Mouse (Mus musculus) frontal cortex, postnatal 10 days (tissue): ENCODE measurements at regions not wholly inside any gene's neighbourhood (a gene's known extent, or its start where the extent isn't known, plus 50 kb on each side); places are given as distances from the start of the nearest gene placed in this dataset.

ENCODE experiments used
- DNase-seq, 2 experiments: peaks; one replicate each; pipeline ENCODE4 v3.0.0; 2022; ENCODE audit warnings: low spot score in 2 of 2, mixed read lengths in 1 of 2

DNA sequence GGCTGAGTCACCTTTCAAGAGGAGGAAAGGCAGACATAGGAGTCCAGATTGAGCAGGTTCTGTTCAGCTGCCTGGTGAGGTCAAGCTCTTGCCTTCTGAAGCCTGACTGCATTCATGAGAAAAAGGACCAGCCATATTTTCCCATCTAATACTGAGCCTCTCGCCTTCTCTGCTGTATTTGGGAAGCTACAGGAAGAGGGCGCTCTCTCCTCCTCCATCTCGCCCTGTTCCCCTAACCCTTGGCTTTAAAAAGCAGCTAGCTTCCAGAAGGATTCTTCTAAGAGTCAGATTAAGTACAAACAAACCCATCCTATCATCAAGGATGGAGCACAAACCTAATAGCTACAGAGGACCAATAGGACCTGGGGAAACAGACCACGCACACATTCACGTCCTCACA is 98.3 kb downstream of the Foxb1 start:
- DNase-seq, result no peak

DNA sequence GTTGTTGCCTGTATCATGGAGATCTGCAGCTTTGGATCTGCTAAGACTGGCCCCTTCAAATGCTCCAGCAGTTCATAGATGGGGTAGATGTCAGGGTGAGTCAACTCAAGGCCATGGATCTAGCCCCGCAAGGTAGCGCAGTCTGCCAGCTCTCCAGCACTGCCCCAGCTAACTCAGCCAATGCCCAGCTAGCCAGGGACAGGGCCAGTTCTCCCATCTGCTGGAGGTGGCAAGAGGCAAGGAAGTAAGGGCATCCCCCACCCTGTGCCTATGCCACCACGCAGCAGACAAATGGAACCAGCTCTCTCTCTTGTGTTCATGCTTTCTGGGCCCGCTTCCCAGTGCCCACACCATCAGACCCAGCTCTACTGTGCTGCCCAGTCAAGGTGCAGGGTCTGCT is 102.5 kb downstream of the Foxb1 start:
- DNase-seq, result no peak

DNA sequence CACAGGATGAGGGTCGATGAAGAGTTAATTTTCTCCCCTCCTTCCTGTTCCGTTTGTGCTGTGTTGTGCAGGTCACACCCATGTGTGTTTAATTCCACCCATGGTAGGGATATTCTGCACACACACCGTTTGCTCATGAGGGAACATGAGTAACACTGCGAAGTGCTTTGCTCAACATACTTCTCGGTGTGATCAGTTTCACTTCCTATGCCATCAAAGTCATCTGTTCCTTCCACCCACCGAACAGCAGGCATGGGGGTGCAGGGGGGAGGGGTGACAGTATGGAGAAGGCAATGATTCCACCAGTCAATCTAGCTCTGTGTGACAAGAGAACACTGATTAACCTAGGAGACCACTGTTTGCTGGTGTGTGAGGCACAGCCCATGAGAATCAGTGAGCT is 104.7 kb downstream of the Foxb1 start:
- DNase-seq, result no peak

DNA sequence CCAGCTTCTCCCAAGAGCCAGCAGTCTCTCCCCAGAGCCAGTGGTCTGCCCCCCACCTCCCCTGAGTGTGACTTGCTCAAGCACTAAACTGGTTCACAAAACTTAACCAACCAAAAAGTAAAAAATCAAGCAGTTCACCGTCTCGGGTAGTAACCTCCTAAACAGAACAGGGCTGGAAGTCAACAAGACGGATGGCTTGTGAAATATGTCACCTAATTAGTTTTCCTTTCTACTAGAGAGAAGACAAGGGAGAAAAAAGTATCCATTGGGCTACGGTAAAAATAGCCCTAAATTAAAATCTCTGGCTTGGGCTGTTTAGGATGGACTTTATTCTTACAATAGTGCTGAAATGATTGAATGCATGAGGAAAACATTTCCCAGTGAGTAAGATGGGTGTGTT is 108.6 kb downstream of the Foxb1 start:
- no peak for DNase-seq

DNA sequence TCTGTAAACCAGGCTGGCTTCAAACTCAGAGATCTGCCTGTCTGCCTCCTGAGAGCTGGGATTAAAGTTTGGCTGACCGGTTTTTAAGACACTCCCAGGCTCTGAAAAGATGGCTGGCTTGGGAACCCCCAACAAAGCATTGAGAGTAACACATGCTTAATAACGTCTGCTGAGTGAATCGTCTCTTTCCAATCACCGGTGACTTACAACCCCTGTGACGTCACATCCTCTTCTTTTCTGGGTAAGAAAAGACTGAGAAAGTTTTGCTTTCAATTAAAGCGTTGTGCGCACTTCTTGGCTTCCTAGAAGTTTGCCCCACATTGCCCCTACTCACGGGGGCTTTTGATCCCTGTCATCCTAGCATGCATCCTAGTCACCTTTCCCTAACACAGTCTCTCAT is 109.1 kb downstream of the Foxb1 start:
- DNase-seq, result no peak

DNA sequence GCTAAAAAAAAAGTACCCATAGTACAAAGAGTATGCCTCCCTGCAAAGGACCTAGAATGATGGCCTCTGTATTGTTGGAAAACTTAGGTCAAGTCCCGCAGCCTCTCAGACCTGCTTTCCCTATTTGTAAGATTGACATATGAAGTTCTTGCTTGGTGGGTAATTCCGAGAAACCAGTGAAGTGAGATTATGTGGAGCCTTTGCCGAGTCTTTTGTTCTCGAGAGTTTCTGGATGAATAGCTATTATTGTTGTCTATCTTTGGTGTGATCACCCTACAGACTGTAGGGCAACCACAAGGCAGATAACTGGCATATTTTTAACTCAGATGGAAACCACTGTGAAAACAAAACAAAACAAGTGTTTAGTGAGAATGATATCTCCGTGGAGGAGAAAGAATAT is 118.1 kb downstream of the Foxb1 start:
- no peak for DNase-seq

DNA sequence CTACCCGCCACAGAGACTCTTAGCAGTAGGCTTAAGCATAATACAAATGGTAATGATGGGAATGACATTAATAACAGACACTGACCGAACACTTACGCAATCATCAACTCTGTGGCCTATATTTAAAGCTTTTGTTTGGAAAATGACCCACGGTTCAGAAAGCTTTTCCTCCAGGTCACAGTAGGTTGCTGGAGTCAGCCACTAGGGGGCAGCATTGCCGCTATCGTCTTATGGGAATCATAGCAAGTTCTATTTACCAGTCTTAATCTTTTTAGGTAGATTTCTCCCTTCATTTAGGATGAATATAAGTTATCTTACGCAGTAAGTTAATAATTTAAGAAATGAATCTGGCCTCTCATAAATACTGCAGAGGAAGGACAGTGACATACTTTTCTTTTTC is 137.4 kb downstream of the Foxb1 start:
- DNase-seq, result peak in 1 of 2 experiments; percentile 50

DNA sequence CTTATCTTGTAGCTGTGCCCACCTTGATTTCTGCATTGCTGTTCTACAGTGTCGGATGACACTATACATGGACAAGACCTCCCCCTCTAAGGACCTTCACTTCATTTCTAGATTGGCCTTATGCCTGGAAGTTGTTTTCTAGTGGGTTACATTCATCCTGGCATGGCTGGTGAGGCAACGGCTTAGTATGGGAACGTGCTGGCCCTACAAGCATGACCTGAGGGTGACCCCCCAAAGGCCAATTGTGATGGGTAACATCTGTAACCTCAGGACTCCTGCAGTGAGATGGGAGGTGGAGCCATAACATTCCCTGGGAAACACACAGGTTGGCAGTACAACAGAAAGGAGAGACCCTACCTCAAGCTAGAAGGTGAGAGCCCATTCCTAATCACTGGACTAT is 139.7 kb downstream of the Foxb1 start:
- DNase-seq, result no peak

DNA sequence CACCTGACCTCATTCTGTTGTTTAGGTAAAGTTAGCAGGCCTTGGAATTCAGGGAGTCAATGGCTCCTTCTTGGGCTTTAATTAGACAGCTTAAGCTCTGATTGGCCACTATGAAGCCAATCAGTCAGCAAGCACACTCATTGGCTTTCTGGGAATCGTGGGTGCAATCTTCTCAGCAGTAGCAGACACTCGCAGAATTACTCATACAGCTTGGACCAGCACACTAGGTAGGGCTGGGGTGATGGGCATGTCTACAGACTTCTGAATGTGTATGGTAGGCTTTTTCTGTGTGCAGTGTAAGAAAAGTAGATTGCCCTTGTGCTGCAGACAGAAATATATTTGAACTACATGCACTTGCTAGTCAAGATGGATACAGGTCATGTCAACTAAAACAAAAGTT is 143.4 kb downstream of the Foxb1 start:
- no peak for DNase-seq

DNA sequence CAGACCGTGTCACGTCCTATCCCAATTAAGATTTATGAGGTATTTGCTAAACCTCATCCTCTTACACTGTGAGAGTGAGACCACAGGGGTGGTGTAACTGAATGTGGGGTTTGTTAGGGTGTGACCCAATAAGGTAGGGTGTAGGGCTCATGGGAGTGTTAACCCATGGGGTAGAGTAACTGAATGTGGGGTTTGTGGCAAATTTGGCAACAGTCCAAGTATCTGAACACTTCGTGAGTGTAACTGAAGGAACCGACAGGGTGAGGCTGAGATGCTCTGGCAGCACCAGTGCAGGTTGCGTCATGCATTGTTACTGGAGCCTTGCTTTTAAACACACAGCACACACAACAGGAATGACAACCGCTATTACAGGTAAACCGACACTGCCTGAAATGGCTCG is 144.1 kb downstream of the Anxa2 start:
- DNase-seq, result no peak

DNA sequence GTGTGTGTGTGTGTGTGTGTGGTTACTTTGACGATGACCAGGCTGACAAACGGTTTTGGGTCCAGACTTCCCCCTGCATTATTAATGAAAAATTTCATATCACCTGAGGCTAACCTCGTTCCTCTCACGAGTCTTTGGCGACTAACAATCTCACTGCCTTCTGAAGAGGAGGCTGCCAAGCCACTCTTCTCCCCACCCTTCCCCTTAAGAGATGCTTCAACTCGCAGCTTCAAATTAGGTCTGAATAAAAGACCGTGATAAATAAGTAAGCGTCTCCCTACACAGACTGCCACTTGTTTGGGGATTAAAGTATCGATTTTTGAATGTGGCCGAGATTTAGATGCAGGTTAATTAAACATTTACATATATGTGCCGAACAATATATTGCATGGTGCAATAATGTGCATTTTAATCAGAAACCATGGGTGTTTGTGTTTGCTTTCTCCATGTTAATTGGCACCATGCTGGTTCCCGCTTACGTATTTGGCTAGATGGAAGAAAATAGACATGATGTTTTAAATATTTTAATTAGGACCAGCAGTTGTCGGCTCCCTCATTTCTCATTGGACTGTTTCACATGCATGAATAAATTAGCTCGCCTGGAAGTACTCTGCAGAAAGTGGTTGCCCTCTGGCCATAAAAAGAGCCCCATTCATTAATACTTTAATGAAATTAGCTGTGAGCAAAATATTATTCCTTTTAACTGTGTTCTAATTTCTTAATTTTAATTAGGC is 139.1 kb downstream of the Anxa2 start:
- no peak for DNase-seq

DNA sequence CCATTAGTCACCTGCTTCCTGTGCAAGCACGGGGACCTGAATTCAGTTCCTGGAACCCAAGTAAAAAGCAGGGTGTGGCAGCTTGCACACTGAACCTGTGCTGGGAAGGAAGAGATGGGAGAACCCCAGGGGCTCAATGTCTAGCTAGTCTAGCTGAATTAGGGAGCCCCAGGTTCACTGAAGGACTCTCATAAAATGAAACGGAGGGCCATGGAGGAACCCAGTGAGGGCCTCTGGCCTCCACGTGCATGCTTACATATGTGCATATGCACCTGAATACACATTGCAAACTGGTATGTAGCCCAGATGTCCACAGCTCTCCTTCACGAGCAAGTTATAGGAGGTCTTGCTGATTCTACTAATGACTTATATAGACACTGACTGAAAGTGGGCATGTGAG is 135.4 kb downstream of the Anxa2 start:
- no peak for DNase-seq

DNA sequence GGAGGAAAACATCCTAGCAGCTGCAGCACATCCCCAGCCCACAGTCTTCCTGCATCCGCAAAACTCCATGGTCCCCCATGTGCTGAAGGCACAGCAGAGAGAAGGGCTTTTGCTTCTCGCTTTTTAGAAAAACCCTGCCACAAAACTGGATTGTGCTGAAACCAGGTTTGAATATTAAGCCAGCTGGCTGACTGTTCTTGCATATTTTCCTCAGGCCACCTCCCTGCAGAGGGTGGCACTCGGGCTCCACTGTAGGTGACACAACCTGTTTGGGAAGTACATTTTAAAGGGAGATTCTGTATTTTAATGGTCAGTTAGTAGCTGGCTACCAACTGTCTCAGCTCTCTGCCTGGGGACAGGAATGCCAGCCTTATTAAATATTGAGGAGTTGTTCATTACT is 133.7 kb downstream of the Anxa2 start:
- DNase-seq, result no peak

DNA sequence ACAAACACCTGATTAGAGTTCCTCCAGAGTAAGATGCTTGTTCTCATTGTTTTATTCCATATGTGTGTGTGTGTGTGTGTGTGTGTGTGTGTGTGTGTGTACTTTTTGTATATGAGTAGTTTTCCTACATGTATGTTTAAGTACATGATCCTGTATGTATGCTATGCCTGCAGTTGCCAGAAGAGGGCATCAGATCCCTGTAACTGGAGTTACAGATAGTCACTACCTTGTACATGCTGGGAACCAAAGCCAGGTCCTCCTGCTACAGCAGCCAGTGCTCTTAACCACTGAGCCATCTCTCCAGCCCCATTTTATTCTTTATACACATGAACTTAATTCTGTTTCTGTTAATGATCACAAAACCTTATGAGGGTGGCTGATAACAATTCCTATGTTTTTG is 127.8 kb downstream of the Anxa2 start:
- no peak for DNase-seq

DNA sequence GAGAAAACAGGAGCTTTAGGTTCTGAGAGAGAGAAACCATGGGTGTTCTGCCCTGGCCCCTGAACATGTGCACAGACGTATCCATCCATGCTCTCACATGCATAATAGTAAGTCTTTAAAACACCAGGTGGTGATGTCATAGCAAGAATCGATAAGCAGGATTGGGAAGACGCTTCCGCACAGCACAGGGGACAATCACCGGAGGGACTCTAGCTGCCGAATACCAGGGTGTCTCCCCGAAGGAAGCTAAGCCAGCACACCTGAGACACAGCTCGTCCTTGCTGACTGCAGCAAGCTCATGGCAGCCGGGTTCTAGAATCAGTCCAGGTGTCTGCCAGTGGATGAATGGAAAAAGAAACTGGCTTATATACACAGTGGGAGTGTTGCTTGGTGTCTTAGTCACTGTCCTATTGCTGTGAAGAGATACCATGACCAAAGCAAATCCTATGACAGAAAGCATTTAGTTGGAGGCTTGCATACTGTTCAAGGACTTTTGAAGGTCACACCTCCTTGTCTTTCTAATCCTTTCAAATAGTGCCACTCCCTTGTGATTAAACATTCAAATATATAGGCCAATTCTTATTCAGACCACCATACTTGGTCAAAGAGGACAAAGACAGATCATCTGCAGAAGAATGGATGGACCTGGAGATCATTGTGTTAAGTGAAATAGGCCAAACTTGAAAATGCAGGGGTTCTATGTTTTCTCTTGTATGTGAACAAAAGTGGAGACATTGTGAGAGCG is 124.4 kb downstream of the Anxa2 start:
- DNase-seq, result no peak

DNA sequence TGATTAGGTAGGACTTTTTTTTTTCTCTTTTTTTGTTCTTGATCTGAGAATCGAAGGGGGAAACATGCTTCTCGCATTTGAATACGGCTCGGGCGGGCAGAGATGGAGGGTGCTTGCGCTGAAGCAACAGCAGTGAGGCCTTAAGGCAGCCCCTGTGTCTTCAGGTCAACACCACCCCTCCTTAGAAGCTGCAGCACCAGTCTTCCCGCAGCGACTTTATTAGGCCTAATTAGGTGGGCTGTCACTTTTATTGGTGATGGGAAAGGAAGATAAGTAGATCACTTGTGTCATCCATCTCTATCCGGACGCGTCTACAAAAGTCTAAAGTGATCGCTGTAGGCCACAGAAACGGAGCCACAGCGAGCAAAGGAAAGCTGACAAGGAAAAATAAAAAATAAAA is 122.0 kb downstream of the Anxa2 start:
- no peak for DNase-seq

DNA sequence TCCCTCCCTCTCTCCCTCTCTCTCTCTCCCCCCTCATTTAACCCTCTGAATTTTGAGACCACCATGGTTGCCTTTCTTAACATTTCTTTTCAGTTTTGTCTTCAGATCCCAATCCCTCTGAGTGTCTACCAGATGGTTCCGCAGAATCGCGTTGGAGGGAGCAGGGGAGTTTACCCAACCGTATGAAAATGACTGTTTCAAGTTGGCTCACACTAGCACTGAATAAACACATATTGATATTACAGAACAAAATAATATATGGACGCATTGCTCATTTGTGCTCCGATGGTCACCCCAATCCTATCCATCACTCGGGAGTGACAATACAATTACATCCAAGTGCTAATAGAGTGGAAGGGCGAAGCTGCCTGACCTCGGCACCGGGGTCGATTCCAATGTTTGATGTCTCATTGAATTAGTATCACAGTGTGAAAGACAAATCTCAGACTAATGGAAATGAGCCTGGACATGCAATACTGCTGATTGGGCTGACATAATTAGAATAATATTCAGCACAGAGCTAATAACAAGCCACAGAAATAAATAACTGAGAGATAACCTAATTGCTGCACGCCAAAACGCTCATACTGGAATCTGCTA is 115.3 kb downstream of the Anxa2 start:
- no peak for DNase-seq

DNA sequence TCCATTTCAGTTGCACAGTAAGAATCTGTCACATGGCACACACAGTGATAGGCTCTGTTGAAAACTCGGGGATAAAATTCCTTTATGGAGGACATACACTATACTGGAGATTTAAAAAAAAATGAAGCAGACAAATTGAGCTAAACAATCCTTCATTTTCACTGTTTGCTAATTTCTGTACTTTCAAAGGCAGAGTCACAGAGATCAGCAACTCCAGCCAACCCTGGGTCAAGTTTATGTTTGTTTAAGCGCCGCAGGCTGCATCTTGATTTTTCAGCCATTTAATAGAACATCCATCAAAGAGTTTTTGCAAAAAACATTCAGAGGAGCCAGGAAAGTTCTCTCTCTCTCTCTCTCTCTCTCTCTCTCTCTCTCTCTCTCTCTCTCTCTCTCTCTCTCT is 114.8 kb downstream of the Anxa2 start:
- no peak for DNase-seq

DNA sequence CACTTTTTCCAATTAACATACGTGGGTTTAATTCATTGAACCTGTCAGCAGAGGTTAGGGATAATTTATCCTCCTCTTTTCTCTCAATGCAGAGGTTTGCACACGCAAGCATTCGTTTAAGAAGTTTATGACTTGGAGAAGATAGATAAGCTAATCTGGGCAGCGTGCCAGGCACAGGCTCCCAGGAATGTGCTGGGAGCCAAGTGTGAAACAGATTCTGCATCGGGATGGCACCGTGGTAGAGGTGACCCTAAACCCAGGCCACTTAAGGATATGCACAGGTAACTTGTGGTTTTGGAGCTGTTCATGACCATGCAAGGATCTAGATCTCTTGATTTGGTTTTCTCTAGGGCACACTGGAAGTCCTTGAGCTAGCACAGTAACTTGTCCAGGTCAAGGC is 113.6 kb downstream of the Anxa2 start:
- no peak for DNase-seq

DNA sequence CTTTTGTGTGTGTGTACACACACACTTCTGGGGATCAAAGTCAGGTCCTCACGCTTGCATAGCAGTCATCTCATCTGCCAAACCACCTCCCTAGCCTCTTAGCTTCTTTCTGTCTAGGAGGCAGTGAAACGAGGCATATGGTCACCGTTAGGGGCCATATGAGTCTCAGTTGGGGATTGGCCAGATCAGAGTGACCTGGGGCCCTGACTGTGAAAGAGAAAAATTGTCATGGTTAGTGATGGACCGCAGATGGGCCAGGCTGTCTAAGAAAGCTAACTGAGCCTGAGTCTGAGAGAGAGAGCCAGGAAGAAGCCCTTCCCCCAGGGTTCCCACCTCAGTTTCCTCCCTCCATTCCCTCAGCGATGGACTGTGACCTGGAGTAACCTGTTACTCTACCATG is 89.8 kb downstream of the Anxa2 start:
- DNase-seq, result no peak
